Mouse (Mus musculus): ENCODE measurements around the gene Crbn.

The Crbn gene

DNA sequence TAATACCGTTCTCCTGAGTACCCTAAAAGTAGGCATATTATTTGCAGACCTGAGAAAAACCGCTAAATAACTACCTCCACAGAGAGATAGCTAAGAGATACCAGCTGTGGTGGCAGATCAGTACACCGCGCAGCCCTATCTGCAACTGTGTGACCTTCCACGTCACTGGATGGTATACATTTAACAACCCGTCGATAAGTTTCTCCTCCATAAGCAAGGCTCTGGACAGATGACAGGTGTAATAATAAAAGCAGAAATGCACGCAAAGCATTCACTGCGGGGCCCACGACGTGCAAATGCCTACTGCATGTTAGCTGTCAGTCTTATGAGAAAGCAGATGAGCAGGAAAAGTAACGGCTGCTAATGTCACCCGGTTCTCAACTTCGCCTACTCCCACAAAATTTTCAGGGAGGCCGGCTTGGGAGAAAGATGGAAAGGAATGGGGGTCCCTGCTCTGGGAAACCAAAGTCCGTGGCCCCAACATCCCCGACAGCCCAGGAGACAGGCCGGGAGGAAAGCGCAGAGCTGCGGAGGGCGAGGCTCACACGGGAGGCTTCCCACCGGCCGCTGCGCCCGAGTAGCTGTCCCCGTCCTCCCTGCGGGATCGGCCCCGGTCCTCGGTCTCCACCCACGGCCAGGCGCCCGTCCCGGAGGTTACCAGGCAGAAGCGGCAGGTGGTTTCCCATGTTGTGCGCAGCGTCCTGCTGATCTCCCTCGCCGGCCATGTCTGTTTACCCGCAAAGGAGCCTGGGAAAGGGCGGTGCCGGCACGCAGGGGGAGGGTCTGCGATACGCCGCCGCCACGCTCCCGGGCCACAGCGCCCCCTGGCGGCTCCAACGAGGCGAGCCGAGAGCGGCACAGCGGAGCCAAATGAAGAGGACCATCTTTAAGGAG lies at the start of gene Crbn:
Crbn (minus strand) TSS at position 745 of the 894 bp plus-strand sequence.
- DNase-seq: peak; percentile 94 to 95

DNA sequence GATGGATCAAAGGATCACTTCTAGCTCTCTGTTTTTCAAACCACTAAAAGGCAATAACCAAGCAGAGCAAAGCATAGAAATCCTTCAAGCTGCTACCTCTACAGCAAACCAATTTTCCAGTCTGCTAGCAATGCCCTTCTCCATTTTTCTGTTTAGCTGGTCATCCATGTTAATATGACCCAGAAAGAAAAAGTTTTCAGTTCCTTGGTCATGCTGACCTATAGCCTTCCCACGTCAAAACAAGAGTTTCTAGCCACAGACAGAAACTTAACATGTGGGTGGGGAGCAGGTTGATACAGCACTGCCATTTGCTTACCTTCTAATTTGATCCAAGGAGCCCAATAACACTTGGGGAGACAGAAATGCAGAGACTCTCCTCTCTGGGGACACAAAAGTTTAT lies 40.3 kb upstream of the Crbn start:
- DNase-seq: no peak

DNA sequence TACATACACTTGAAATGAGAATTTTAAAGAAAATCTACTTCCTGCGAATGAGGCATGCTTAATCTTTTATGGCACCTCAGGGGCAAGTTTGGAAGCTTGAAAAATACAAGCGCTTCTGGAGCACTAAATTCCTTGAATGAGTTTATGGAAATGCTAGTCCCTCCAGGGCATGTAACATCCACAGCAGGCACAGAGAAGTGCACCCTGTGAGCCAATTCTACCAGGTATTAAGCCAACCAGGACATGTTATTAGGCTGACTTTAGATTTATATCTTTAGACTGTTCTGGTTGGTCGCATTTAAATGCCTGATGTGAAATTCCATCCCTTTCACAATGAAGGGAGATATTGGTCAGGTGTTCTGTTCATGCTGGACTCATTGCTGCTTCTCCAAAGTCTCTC lies 38.2 kb upstream of the Crbn start:
- DNase-seq: no peak

DNA sequence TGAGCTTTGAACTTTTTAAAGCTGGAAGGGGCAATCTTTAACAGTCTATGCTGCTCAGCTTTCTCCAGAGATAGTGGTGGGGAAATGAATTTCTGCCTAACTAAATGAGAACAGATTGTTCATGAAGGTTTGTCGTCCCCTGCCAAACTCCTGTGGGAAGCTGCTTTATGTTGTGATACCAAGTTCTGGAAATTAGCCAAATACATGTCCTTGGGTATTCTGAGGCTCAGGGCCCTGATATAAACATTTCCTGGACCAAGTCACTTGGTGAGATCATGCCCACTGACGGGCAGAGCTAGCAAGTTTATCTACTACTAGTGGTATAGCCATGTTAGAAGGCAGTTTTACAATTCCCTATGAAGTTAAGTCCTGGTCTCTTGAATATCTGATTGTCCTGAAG lies 35.4 kb upstream of the Crbn start:
- DNase-seq: peak; percentile 17 to 38

GRCm38 (mm10) chr6:106822329-106822728 lies 22.5 kb upstream of the Crbn start:
- peak; percentile 64 to 73 for DNase-seq

DNA sequence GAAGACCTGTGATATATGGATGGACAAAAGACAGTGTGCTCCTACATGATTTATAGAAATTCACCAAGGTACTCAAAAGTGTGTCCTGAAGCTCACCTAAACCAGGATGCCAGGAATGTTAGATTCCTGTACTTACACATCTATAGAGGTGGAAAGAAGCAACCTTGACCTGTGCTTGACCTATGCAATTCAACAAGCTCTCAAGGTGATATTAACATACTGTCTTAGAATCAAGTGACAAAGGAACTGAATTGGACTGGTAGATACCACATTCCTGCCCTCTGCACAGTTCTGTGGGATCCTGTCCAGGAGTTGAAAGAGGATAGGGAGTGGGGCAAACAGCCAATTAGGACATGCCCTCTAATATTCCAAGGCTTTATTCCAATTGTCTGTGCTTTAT lies 20.7 kb upstream of the Crbn start:
- DNase-seq: no peak

DNA sequence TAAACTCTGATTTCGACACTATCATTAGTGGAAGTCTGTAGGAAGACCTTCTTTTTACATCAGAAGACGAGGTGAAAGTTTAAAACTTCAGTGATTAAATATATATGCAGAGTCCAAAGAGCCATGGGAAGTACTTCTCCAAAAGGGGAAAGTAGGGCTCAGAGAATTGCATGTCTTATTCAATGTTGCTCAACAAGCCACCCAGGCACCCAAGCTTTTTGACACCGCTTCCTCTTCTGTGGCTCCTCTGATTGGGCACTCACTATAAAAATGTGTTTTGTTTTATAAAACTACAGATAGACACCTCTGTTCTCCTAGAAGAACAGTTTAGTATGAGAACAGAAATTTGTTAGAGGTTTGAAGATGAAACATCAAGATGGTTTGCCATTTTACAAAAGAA lies 20.0 kb upstream of the Crbn start:
- DNase-seq: no peak

DNA sequence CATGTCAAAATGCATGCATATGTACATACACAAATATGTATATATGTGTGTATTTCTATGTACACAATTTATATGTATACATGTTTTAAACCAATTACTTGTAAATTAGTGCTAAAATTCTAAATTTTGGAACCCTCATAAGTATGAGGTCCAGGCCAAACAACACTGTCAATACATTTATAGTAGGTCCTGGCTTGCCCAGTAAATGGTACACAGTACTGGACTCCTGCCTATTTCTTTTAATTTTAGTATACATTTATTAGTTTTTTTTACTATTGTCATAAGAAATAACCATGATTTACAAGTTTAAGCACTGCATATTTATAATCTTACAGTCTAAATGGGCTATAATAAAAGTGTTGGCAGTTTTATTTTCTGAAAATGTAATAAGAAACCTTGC lies 19.4 kb upstream of the Crbn start:
- DNase-seq: no peak

DNA sequence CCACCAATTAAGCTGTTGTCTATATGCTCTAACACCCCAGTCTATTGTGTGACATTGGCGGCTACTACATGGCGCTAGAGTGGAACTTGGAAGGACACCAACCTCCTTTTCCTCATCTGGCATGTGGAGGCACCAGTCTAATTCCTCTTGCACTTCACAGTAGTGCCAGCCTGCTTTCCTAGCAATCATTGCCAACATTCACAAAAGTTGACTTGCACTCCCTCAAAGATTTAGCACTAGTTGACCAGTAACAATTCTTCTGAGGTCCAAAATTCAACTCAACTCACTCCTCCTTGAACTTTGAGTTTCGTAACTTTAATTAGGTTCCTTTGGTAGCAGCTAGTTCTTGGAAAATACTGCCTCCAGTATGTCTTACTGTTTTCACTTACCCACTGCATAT lies 10.8 kb upstream of the Crbn start:
- no peak for DNase-seq

DNA sequence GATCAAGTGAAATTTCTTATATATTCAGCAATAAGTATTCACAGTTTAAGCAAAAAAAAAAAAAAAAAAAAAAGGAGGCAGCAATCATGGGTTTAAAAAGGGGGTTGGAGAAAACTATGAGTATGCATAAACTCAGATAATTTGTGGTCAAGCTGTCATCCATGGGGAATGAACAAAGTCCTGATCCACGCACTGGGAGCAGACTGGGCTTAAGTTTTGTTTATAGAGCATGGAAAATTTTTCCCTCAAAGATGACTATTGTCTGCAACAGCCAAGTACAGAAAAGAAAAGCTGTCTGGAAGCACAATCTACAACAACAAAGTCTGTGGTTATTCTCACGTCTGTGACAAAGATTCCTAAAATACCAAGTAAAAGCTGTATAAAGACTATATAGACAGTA lies 9.3 kb upstream of the Crbn start:
- DNase-seq: no peak

GRCm38 (mm10) chr6:106804904-106805303 lies 5.0 kb upstream of the Crbn start:
- DNase-seq: peak; percentile 39 to 50

DNA sequence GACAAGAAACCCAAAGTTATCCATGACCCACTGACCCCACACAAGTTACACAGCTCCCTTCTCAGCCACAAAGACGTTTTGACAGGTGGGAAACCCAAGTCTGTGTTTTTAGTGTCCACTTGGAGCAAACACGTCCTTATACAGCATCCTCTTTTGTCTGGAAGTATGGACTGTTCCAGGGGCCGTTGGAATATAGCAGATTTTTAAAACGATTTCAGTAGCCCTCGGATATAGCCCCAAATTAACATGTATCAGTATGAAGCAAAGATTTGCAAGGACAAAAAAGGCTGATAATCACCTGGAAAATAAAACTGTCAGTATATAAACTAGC lies 315 bp upstream of the Crbn start:
- no peak for DNase-seq

GRCm38 (mm10) chr6:106794094-106794814 lies 5.6 kb downstream of the Crbn start:
- DNase-seq: no peak

- DNase-seq: no peak
Observed at GRCm38 (mm10) chr6:106793621-106794020, 6.3 kb downstream of the Crbn start.

DNA sequence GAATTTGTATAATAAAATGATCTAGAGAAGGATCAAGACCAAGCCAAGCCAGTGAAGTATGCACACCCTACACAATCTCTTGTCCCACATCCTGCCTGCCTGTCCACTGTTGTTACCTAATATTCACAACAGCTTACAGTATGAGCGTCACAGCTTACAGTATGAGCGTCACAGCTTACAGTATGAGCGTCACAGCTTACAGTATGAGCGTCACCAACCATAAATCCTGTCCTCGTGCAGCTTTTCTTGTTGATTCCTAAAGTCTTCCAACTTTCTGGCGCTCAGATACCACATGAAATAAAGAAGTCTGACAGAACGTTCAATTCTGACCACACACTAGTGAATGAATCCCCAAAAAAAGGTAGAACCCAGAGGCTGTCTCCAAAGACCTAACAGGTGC lies 6.8 kb downstream of the Crbn start:
- DNase-seq: no peak

DNA sequence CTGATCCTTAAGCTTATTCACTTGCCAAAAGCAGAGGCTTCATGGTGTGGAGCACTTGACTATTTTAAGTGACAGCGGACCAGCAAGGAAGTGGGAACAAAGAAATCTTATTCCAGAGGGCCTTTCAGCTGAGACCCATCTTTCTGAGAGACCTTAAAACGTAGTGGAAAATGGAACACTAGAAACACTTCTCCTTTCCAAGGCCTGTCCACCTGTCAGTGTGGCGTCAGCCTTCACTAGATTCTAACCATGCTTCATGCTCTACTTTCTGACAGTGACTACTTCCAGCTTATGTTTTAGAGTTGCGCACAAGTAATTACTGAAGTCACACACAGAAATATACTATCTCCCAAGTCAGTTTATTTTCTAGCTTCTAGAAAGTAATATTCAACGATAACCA lies 7.4 kb downstream of the Crbn start:
- no peak for DNase-seq

DNA sequence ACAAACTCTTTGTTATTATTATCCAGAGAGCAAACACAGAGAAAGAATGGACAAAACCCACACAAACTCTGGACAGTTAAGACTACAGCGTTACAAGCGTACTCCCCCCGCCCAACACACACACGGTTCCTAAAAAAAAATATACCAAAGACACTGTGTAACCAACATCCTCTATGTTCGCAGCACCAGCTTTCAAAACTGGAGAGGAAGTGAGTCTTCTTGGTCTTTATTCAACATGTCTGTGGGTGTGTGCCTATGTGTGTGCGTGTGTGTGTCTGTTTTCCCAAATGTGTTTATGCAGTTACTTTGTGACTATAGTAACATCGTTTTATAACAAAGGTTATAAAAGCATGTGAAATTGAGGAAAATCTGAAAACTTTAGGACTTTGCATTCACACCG lies 8.4 kb downstream of the Crbn start:
- DNase-seq: no peak

GRCm38 (mm10) chr6:106787138-106787537 lies 12.7 kb downstream of the Crbn start:
- no peak for DNase-seq

DNA sequence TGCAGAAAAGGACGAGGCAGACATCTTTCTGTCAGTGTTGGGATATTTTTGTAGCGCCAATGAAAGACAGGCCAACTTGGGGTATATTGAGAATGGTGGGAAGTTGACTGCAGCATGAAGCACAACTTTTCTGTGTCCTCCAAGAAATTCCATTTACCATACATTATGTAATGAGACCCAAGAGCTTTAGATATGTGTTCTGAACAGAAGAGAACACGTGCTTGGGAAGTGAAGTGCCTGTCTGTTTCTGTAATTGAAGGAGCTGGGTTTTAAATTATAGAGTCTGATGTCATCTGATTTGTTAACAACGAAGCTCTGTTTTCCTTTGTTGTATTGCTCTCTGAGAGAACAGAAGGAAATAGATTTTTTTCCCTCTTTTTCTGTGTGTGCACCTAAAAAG lies 29.8 kb downstream of the Crbn start:
- no peak for DNase-seq

- peak in 1 of 2 experiments; percentile 15 for DNase-seq
Observed at GRCm38 (mm10) chr6:106769290-106769866, 30.5 kb downstream of the Crbn start.

GRCm38 (mm10) chr6:106768640-106769289 lies 31.1 kb downstream of the Crbn start, which contains the start of gene Trnt1:
Gene Trnt1 (plus strand): TSS chr6:106769120.
- peak; percentile 95 to 97 for DNase-seq

GRCm38 (mm10) chr6:106766774-106767173 lies 33.1 kb downstream of the Crbn start:
- DNase-seq: no peak

DNA sequence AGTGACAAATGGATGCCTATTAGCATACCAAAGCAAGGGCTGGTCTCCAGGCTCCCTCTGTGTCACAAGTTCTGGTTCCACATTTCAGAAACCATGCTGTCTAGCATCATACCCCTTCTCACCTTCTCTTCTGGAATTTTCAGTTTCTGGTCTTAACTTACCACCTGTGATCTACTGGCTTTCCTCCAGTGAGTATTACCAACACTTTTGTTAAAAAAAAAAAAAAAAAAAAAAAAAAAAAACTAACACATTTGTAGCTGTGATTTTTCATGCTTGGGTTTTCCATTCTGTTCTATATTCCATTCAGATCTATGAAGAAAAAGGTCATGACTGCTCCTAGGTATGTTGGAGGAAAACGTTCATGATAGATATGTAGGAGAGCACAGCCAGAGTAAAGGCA lies 34.0 kb downstream of the Crbn start:
- no peak for DNase-seq
